Mouse (Mus musculus): ENCODE results near the gene Pdcd4. TPM values are rescaled to one million over a fixed set of nuclear protein-coding genes. Genes with fewer than 3 reads are reported as not detected.

The Pdcd4 gene
- total and polyA plus RNA-seq, 2 experiments from 2014 or later = 19.5 to 96.7 TPM

- Histone ChIP-seq H3K36me3 (ENCODE audit: insufficient read depth, low read length) (peaks cover 17% of the 10 kb centered on the region), H3K9me3 (ENCODE audit: low read length) (no peaks in the 10 kb centered on the region), H3K27ac (ENCODE audit: low read depth, low read length) (no peak overlapping the region), H3K4me2 (ENCODE audit: low read depth, low read length, poor library complexity, severe bottlenecking) (no peak overlapping the region), H3K4me3 (ENCODE audit: low read depth, low read length) (no peak overlapping the region), H3K27me3 (ENCODE audit: insufficient read depth, low read length) (no peaks in the 10 kb centered on the region), H3K9ac (replicated peaks; ENCODE audit: low read length, poor library complexity, severe bottlenecking) (no peak overlapping the region), H3K4me1 (ENCODE audit: insufficient read depth, low read length) (no peaks in the 10 kb centered on the region)
- DNase-seq (ENCODE audit: low spot score) = no peak
- ATAC-seq (ENCODE audit: low FRiP score) = no peak
- no peak for TF ChIP-seq CTCF (IDR thresholded peaks at IDR 0.05)
- WGBS = 89% methylated on average over 1 of the region's 1 CpGs
These were observed 34.7 kb downstream of the Pdcd4 start for GRCm38 (mm10) chr19:53926705-53927104.

- DNase-seq (ENCODE audit: low spot score) = no peak
- ATAC-seq (ENCODE audit: low FRiP score) = no peak
- no peak overlapping the region for H3K27ac ChIP-seq (ENCODE audit: low read depth, low read length)
- no peak for TF ChIP-seq CTCF (IDR thresholded peaks at IDR 0.05)
- H3K9me3 ChIP-seq (ENCODE audit: low read length) = no peaks in the 10 kb centered on the region
- 91% methylated on average over 3 of the region's 3 CpGs for WGBS
- no peaks in the 10 kb centered on the region for H3K27me3 ChIP-seq (ENCODE audit: insufficient read depth, low read length)
- H3K4me3 ChIP-seq (ENCODE audit: low read depth, low read length) = no peak overlapping the region
- no peak overlapping the region for H3K4me2 ChIP-seq (ENCODE audit: low read depth, low read length, poor library complexity, severe bottlenecking)
- no peak overlapping the region for H3K9ac ChIP-seq (replicated peaks; ENCODE audit: low read length, poor library complexity, severe bottlenecking)
- peaks cover 27% of the 10 kb centered on the region for H3K36me3 ChIP-seq (ENCODE audit: insufficient read depth, low read length)
- H3K4me1 ChIP-seq (ENCODE audit: insufficient read depth, low read length) = no peaks in the 10 kb centered on the region
These were observed 37.2 kb downstream of the Pdcd4 start for GRCm38 (mm10) chr19:53929218-53929617.

GRCm38 (mm10) chr19:53933050-53933449, 41.0 kb downstream of the Pdcd4 start:
- no peaks in the 10 kb centered on the region for H3K4me1 ChIP-seq (ENCODE audit: insufficient read depth, low read length)
- H3K4me2 ChIP-seq (ENCODE audit: low read depth, low read length, poor library complexity, severe bottlenecking) = no peak overlapping the region
- no peaks in the 10 kb centered on the region for H3K9me3 ChIP-seq (ENCODE audit: low read length)
- no peak overlapping the region for H3K4me3 ChIP-seq (ENCODE audit: low read depth, low read length)
- H3K9ac ChIP-seq (replicated peaks; ENCODE audit: low read length, poor library complexity, severe bottlenecking) = no peak overlapping the region
- TF ChIP-seq CTCF (IDR thresholded peaks at IDR 0.05) = no peak
- no peak for DNase-seq (ENCODE audit: low spot score)
- H3K27me3 ChIP-seq (ENCODE audit: insufficient read depth, low read length) = no peaks in the 10 kb centered on the region
- peaks cover 24% of the 10 kb centered on the region for H3K36me3 ChIP-seq (ENCODE audit: insufficient read depth, low read length)
- H3K27ac ChIP-seq (ENCODE audit: low read depth, low read length) = no peak overlapping the region
- no peak for ATAC-seq (ENCODE audit: low FRiP score)

- no peak overlapping the region for H3K27ac ChIP-seq (ENCODE audit: low read depth, low read length)
- H3K36me3 ChIP-seq (ENCODE audit: insufficient read depth, low read length) = peaks cover 20% of the 10 kb centered on the region
- H3K4me2 ChIP-seq (ENCODE audit: low read depth, low read length, poor library complexity, severe bottlenecking) = no peak overlapping the region
- no peak for DNase-seq (ENCODE audit: low spot score)
- H3K9me3 ChIP-seq (ENCODE audit: low read length) = no peaks in the 10 kb centered on the region
- no peak overlapping the region for H3K9ac ChIP-seq (replicated peaks; ENCODE audit: low read length, poor library complexity, severe bottlenecking)
- H3K27me3 ChIP-seq (ENCODE audit: insufficient read depth, low read length) = no peaks in the 10 kb centered on the region
- H3K4me3 ChIP-seq (ENCODE audit: low read depth, low read length) = no peak overlapping the region
- TF ChIP-seq CTCF (IDR thresholded peaks at IDR 0.05) = no peak
- no peaks in the 10 kb centered on the region for H3K4me1 ChIP-seq (ENCODE audit: insufficient read depth, low read length)
- no peak for ATAC-seq (ENCODE audit: low FRiP score)
These were observed 42.0 kb downstream of the Pdcd4 start for GRCm38 (mm10) chr19:53934046-53934445.

- ATAC-seq (ENCODE audit: low FRiP score) (no peak), DNase-seq (ENCODE audit: low spot score) (no peak)
- no peak for TF ChIP-seq CTCF (IDR thresholded peaks at IDR 0.05)
- no peak overlapping the region for H3K9ac ChIP-seq (replicated peaks; ENCODE audit: low read length, poor library complexity, severe bottlenecking)
- H3K4me3 ChIP-seq (ENCODE audit: low read depth, low read length) = no peak overlapping the region
- 93% methylated on average over 4 of the region's 4 CpGs for WGBS
- peaks cover 6% of the 10 kb centered on the region; the same call in 1 of the 2 replicates for H3K4me1 ChIP-seq (ENCODE audit: insufficient read depth, low read length)
- no peak overlapping the region for H3K27ac ChIP-seq (ENCODE audit: low read depth, low read length)
- H3K4me2 ChIP-seq (ENCODE audit: low read depth, low read length, poor library complexity, severe bottlenecking) = no peak overlapping the region
- H3K27me3 ChIP-seq (ENCODE audit: insufficient read depth, low read length) = no peaks in the 10 kb centered on the region
- H3K36me3 ChIP-seq (ENCODE audit: insufficient read depth, low read length) = no peaks in the 10 kb centered on the region
- no peaks in the 10 kb centered on the region for H3K9me3 ChIP-seq (ENCODE audit: low read length)
These were observed 47.4 kb downstream of the Pdcd4 start for GRCm38 (mm10) chr19:53939467-53939866.

- H3K9me3 ChIP-seq (ENCODE audit: low read length) = no peaks in the 10 kb centered on the region
- H3K9ac ChIP-seq (replicated peaks; ENCODE audit: low read length, poor library complexity, severe bottlenecking) = no peak overlapping the region
- no peaks in the 10 kb centered on the region for H3K36me3 ChIP-seq (ENCODE audit: insufficient read depth, low read length)
- no peak for DNase-seq (ENCODE audit: low spot score)
- no peak overlapping the region for H3K4me3 ChIP-seq (ENCODE audit: low read depth, low read length)
- no peak overlapping the region for H3K4me2 ChIP-seq (ENCODE audit: low read depth, low read length, poor library complexity, severe bottlenecking)
- WGBS = 89% methylated on average over 4 of the region's 4 CpGs
- H3K27ac ChIP-seq (ENCODE audit: low read depth, low read length) = no peak overlapping the region
- ATAC-seq (ENCODE audit: low FRiP score) = no peak
- peaks cover 6% of the 10 kb centered on the region; the same call in 1 of the 2 replicates for H3K4me1 ChIP-seq (ENCODE audit: insufficient read depth, low read length)
- H3K27me3 ChIP-seq (ENCODE audit: insufficient read depth, low read length) = no peaks in the 10 kb centered on the region
- TF ChIP-seq CTCF (IDR thresholded peaks at IDR 0.05) = no peak
These were observed 49.1 kb downstream of the Pdcd4 start for GRCm38 (mm10) chr19:53941139-53941538.

Data from midbrain, postnatal 0 days (tissue).